Mouse (Mus musculus): ENCODE data around the gene Crip1. TPM values are rescaled to one million over a fixed set of nuclear protein-coding genes. Genes with fewer than 3 reads are reported as not detected.

Crip1 gene
- total RNA-seq, 2 experiments from 2014 or later, result 2,176 to 2,464 TPM

- no peak for ATAC-seq (ENCODE audit: poor library complexity, severe bottlenecking)
These were observed 21.4 kb upstream of the Crip1 start for GRCm38 (mm10) chr12:113124726-113125125.

GRCm38 (mm10) chr12:113130732-113131131, 15.4 kb upstream of the Crip1 start:
- no peak for ATAC-seq (ENCODE audit: poor library complexity, severe bottlenecking)

- ATAC-seq (ENCODE audit: poor library complexity, severe bottlenecking), result no peak
These were observed 14.5 kb upstream of the Crip1 start for GRCm38 (mm10) chr12:113131601-113132000.

- no peak for ATAC-seq (ENCODE audit: poor library complexity, severe bottlenecking)
These were observed 13.5 kb upstream of the Crip1 start for GRCm38 (mm10) chr12:113132567-113132966.

- no peak for ATAC-seq (ENCODE audit: poor library complexity, severe bottlenecking)
These were observed 12.9 kb upstream of the Crip1 start for GRCm38 (mm10) chr12:113133260-113133659.

GRCm38 (mm10) chr12:113133861-113134403, 12.2 kb upstream of the Crip1 start:
- no peak for ATAC-seq (ENCODE audit: poor library complexity, severe bottlenecking)

- no peak for ATAC-seq (ENCODE audit: poor library complexity, severe bottlenecking)
These were observed 11.6 kb upstream of the Crip1 start for GRCm38 (mm10) chr12:113134502-113134901.

- no peak for ATAC-seq (ENCODE audit: poor library complexity, severe bottlenecking)
These were observed 10.7 kb upstream of the Crip1 start for GRCm38 (mm10) chr12:113135401-113135800.

- ATAC-seq (ENCODE audit: poor library complexity, severe bottlenecking), result no peak
These were observed 9.6 kb upstream of the Crip1 start for GRCm38 (mm10) chr12:113136492-113137020.

- ATAC-seq (ENCODE audit: poor library complexity, severe bottlenecking), result no peak
These were observed 8.6 kb upstream of the Crip1 start for GRCm38 (mm10) chr12:113137260-113138213.

- no peak for ATAC-seq (ENCODE audit: poor library complexity, severe bottlenecking)
These were observed 7.8 kb upstream of the Crip1 start for GRCm38 (mm10) chr12:113138291-113138690.

- ATAC-seq (ENCODE audit: poor library complexity, severe bottlenecking), result no peak
These were observed 6.9 kb upstream of the Crip1 start for GRCm38 (mm10) chr12:113138901-113139864.

GRCm38 (mm10) chr12:113139908-113140615, 6.1 kb upstream of the Crip1 start, which contains the start of gene Crip2:
TSS of gene Crip2 (plus strand) at chr12:113140236.
- ATAC-seq (ENCODE audit: poor library complexity, severe bottlenecking), result peak; percentile 68

- peak; percentile 19 for ATAC-seq (ENCODE audit: poor library complexity, severe bottlenecking)
These were observed 5.3 kb upstream of the Crip1 start for GRCm38 (mm10) chr12:113140616-113141411.

GRCm38 (mm10) chr12:113141531-113141973, 4.6 kb upstream of the Crip1 start:
- ATAC-seq (ENCODE audit: poor library complexity, severe bottlenecking), result no peak

GRCm38 (mm10) chr12:113142021-113142975, 3.8 kb upstream of the Crip1 start:
- no peak for ATAC-seq (ENCODE audit: poor library complexity, severe bottlenecking)

GRCm38 (mm10) chr12:113143164-113143563, 3.0 kb upstream of the Crip1 start:
- no peak for ATAC-seq (ENCODE audit: poor library complexity, severe bottlenecking)
